Mouse (Mus musculus): ENCODE data around the gene Rbmy. TPM values are rescaled to one million over a fixed set of nuclear protein-coding genes. Genes with fewer than 3 reads are reported as not detected.
"Not testable (repeated sequence)": the region's sequence is repeated elsewhere in the genome, so short reads cannot be mapped to it uniquely, and the experiment has no call there.

The Rbmy gene
- 0.18 TPM in 1 of 2 replicates, not detected in the other for total RNA-seq (2012; rRNA removed)

DNA sequence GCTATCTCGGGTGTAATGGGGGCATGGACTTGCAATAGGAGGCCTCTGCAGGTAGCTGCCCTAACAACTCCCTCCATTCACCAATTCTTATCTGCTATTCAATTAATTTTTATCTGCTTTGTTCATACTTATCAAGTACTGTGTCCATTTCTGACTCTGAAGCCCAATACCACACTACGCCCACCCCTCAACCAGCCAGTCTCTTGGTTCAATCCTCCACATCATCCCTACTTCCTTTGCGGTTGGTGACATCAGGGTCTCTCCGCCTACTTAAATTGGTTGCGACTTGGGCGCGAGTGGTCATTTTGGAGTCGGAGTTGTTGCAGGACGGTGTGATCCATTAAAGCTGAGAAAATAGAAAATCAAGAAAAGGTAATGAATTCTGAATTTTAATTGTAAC, at the start of gene Rbmy, which contains the start of gene Gm10256:
Gene Rbmy (plus strand): TSS at position 301 of the 400 bp plus-strand sequence.
Gene Gm10256 (plus strand): TSS at position 320 of the 400 bp plus-strand sequence.
- DNase-seq (ENCODE audit: low read depth, low spot score); in situ Hi-C loops (cut with MboI; ENCODE audit: low sequenced_read_pairs in 2 of 2, unreplicated experiment in 2 of 2); H3K9ac ChIP-seq (ENCODE audit: insufficient read depth, low read depth, low read length, poor library complexity, severe bottlenecking); H3K9me3 ChIP-seq (ENCODE audit: control insufficient read depth, insufficient read depth, low read depth, low read length); H3K4me3 ChIP-seq (ENCODE audit: insufficient read depth in 1 of 2, low read depth in 1 of 2, low read length in 2 of 2, poor library complexity in 1 of 2, severe bottlenecking in 1 of 2); H3K27ac ChIP-seq (ENCODE audit: insufficient read depth, low read depth, low read length, poor library complexity, severe bottlenecking); H3K4me1 ChIP-seq (ENCODE audit: control insufficient read depth in 2 of 2, insufficient read depth in 2 of 2, low read length in 2 of 2, poor library complexity in 1 of 2); H3K36me3 ChIP-seq (ENCODE audit: control insufficient read depth, insufficient read depth, low read length, poor library complexity, severe bottlenecking): not testable (repeated sequence)

DNA sequence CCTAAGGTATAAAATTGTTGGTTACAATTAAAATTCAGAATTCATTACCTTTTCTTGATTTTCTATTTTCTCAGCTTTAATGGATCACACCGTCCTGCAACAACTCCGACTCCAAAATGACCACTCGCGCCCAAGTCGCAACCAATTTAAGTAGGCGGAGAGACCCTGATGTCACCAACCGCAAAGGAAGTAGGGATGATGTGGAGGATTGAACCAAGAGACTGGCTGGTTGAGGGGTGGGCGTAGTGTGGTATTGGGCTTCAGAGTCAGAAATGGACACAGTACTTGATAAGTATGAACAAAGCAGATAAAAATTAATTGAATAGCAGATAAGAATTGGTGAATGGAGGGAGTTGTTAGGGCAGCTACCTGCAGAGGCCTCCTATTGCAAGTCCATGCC, 34.4 kb upstream of the Rbmy start, which contains the start of gene Gm4064:
Gene Gm4064 (minus strand): TSS at position 101 of the 400 bp plus-strand sequence.
- not testable (repeated sequence) for H3K9me3 ChIP-seq (ENCODE audit: control insufficient read depth, insufficient read depth, low read depth, low read length); DNase-seq (ENCODE audit: low read depth, low spot score)

More for the DNA sequence above, 34.4 kb upstream of the Rbmy start, which contains the start of gene Gm4064:
- H3K36me3 ChIP-seq (ENCODE audit: control insufficient read depth, insufficient read depth, low read length, poor library complexity, severe bottlenecking); H3K4me1 ChIP-seq (ENCODE audit: control insufficient read depth in 2 of 2, insufficient read depth in 2 of 2, low read length in 2 of 2, poor library complexity in 1 of 2); in situ Hi-C loops (cut with MboI; ENCODE audit: low sequenced_read_pairs in 2 of 2, unreplicated experiment in 2 of 2); H3K9ac ChIP-seq (ENCODE audit: insufficient read depth, low read depth, low read length, poor library complexity, severe bottlenecking); H3K4me3 ChIP-seq (ENCODE audit: insufficient read depth in 1 of 2, low read depth in 1 of 2, low read length in 2 of 2, poor library complexity in 1 of 2, severe bottlenecking in 1 of 2); H3K27ac ChIP-seq (ENCODE audit: insufficient read depth, low read depth, low read length, poor library complexity, severe bottlenecking): not testable (repeated sequence)

Other genes starting within 250 kb of the Rbmy start
- gene H2al2c, start 231.6 kb upstream of the Rbmy start, total RNA-seq (2012; rRNA removed), result not detected in 2 replicates
- not detected in 2 replicates for gene Sry, start 167.0 kb upstream of the Rbmy start, total RNA-seq (2012; rRNA removed)
- not detected in 2 replicates for gene H2al2b, start 110.0 kb upstream of the Rbmy start, total RNA-seq (2012; rRNA removed)
- not detected in 2 replicates for gene Gm4064, start 34.5 kb upstream of the Rbmy start, total RNA-seq (2012; rRNA removed)
- gene Gm10256, start within 50 bp of the Rbmy start, total RNA-seq (2012; rRNA removed), result not detected in 2 replicates
- gene Gm10352, start 70.3 kb downstream of the Rbmy start, total RNA-seq (2012; rRNA removed), result 0.21 TPM in 1 of 2 replicates, not detected in the other
- not detected in 2 replicates for gene Gm29289, start 101.9 kb downstream of the Rbmy start, total RNA-seq (2012; rRNA removed)

All from ES-E14 (cell line).